Mouse (Mus musculus) left cerebral cortex, adult 11 months (tissue): Measurements from ENCODE around the gene H2-M2.
"Not testable (repeated sequence)": the region's sequence is repeated elsewhere in the genome, so short reads cannot be mapped to it uniquely, and the experiment has no call there.

Experiments used
- DNase-seq: peaks from one replicate; pipeline ENCODE4 v3.0.0; 2022; ENCODE audit warnings: low spot score

Gene H2-M2

GRCm38 (mm10) chr17:37483452-37483851 is at the start of gene H2-M2:
Gene H2-M2, minus strand, starts transcription at chr17:37483552.
- DNase-seq: no peak

DNA sequence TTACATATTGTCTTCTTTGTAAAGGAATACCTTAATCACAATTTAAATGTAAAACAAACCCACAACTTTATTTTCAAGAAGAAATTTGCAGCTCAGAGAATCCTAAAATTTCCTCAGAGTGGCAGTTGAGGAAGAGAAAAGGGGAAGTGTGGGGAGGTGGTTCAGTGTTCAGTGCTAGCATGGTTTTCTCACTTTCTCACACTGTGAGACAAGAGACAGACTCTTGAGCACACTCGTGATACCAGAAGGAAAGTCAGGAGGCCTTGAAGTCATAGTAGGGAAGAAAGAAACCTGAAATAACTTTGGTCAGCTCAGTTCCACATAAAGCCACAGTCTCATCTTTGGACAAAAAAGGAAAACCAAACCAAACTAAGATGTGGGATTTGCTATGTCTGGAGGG is 42.1 kb upstream of the H2-M2 start:
- DNase-seq: not testable (repeated sequence)

GRCm38 (mm10) chr17:37524612-37525011 is 41.3 kb upstream of the H2-M2 start:
- DNase-seq: not testable (repeated sequence)

- no peak for DNase-seq
These were observed 24.4 kb upstream of the H2-M2 start, which contains the start of gene Olfr111 for GRCm38 (mm10) chr17:37507730-37508129. Gene Olfr111, plus strand, starts transcription at chr17:37508030.

DNA sequence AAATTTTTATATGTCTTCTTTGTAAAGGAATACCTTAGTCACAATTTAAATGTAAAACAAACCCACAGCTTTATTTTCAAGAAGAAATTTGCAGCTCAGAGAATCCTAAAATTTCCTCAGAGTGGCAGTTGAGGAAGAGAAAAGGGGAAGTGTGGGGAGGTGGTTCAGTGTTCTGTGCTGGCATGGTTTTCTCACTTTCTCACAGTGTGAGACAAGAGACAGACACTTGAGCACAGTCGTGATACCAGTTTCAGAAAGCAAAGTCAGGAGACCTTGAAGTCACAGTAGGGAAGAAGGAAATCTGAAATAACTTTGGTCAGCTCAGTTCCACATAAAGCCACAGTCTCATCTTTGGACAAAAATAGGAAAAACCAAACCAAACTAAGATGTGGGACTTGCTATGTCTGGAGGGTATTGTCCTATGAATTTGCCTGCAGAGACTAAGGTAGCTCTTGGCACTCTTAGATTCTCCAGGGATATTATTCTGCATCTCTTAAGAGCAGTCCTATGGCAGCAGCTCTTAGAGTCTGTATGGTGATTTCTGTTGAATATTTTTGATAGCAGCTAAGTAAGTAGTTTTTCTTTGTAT is 8.7 kb upstream of the H2-M2 start, which contains the start of gene Olfr110:
Olfr110 (plus strand) TSS at position 539 of the 589 bp plus-strand sequence.
- peak; percentile 22 for DNase-seq

DNA sequence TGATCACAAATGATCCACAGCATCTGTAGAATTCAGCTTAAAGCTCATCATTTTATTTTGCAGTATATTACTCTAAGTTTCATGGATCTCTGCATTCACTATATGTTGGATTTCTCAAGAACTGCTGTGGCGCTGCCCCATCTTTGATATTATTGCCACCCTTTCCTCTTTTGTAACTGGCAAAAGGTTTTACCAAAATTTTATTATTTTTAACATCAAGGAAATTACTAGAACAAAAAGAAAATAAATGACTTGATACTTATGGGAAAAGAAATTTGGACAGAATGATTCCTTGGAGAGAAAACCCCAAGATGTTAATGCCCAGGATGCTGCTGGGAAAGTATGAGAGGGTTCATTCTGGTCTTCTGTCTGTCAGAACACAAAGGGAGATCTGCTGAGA is 24.7 kb downstream of the H2-M2 start, which contains the start of gene Olfr109:
Olfr109 (plus strand) TSS at position 301 of the 400 bp plus-strand sequence.
- no peak for DNase-seq

GRCm38 (mm10) chr17:37445180-37445579 is 38.2 kb downstream of the H2-M2 start, which contains the start of gene Olfr108:
Gene Olfr108, plus strand, starts transcription at chr17:37445480.
- no peak for DNase-seq
